In genomic region chr16:31068280-31068679, GRCm38 (mm10) we compare ENCODE assay signal across 16 mouse cellular contexts. TPM values are rescaled to one million over a fixed set of nuclear protein-coding genes. Genes with fewer than 3 reads are reported as not detected.
A peak's percentile ranks its signal among the peaks of the same experiment; 100 is the strongest.
DNase-seq lines count a peak whose midpoint lies in the region; TF ChIP-seq lines count a peak whose summit lies in the region.
"Had no signal": no experiment of that assay in that cellular context is flagged by ENCODE, and none has a peak within 500 bp of the region (broad histone marks: within the 10 kb centered on the region; RNA-seq: fewer than 3 reads in every experiment).

No protein-coding gene starts in this region.

- no peak for TF ChIP-seq CTCF in bone marrow macrophage, adult 2 months (IDR thresholded peaks at IDR 0.05; ENCODE audit: low read depth, low read length)

- no peak for TF ChIP-seq POLR2A in bone marrow macrophage, adult 2 months (IDR thresholded peaks at IDR 0.05; ENCODE audit: borderline replicate concordance, low read depth, low read length)

- H3K4me1 ChIP-seq in bone marrow macrophage, adult 2 months (ENCODE audit: control insufficient read depth, insufficient read depth, low read length), result peaks cover 56% of the 10 kb centered on the region

- peak; percentile 24 to 44 for DNase-seq in heart, adult 9 months (ENCODE audit: low spot score in 2 of 2)
- no peak for DNase-seq in heart, adult 8-10 months (ENCODE audit: low spot score)
- DNase-seq in kidney, postnatal 25 days, result peak; percentile 37 to 68
- DNase-seq in lung, postnatal 4 days, result peak; percentile 65 to 79
- no peak for DNase-seq in cerebellum, postnatal 14 days
- no peak for DNase-seq in frontal cortex, postnatal 36 days (ENCODE audit: low spot score in 2 of 2)
- no peak for DNase-seq in thymus, postnatal 10 days (ENCODE audit: low spot score in 2 of 2)
- DNase-seq: adrenal gland, postnatal 10 days; cerebellum, adult 18-20 months; right cerebral cortex, adult 18-20 months had no signal

- peak overlapping the region; percentile 38 for H3K27ac ChIP-seq in bone marrow macrophage, adult 2 months (ENCODE audit: insufficient read depth, low read depth, low read length)
- H3K27ac ChIP-seq: hindbrain, embryonic 12.5 days; layer of hippocampus, adult 2 months; liver, embryonic 15.5 days; midbrain, embryonic 13.5 days; neural tube, embryonic 13.5 days had no signal

- H3K4me3 ChIP-seq in bone marrow macrophage, adult 2 months (ENCODE audit: insufficient read depth, low read length), result no peak overlapping the region
- H3K4me3 ChIP-seq: hindbrain, embryonic 12.5 days; layer of hippocampus, adult 2 months; liver, embryonic 15.5 days; midbrain, embryonic 13.5 days; neural tube, embryonic 13.5 days had no signal

RNA-seq across cellular contexts. Expression of gene Xxylt1, which starts 13.0 kb away (rescaled TPM):
- total RNA-seq in heart, adult 8-10 months (2022), result 10 to 100 TPM; 10.3 to 12.9 (median 12.5) TPM
- 12.5 and 12.7 TPM in 2 replicates for polyA plus RNA-seq in bone marrow macrophage, adult 2 months (2012; ENCODE audit: insufficient read depth, insufficient read length, missing spikeins)

Comparison
In these comparisons a context has a peak if more than half of its experiments do, and no peak if none do; other contexts are left out.
1. DNase-seq: peak in heart, adult 9 months (2 of 2), kidney, postnatal 25 days (2 of 2) and lung, postnatal 4 days (2 of 2); none in heart, adult 8-10 months (single experiment), cerebellum, postnatal 14 days (0 of 2), frontal cortex, postnatal 36 days (0 of 2) and thymus, postnatal 10 days (0 of 2).